Mouse (Mus musculus) intestine, postnatal 0 days (tissue): ENCODE measurements around the gene Faah. TPM values are rescaled to one million over a fixed set of nuclear protein-coding genes. Genes with fewer than 3 reads are reported as not detected.

Experiments
- ATAC-seq: fragments of 200-750 bp; cut with Nextera tagmentation; 2 replicates; pipeline ENCODE4 v1.8.0; 2017; ENCODE audit warnings: mild to moderate bottlenecking, moderate TSS enrichment, moderate library complexity
- H3K27ac ChIP-seq: fragments of 300-500 bp; sonication (generic); 2 replicates; pipeline ENCODE4 v1.5.1; 2014; ENCODE audit warnings: mild to moderate bottlenecking, low read depth, low read length, moderate library complexity
- H3K27me3 ChIP-seq: fragments of 300-500 bp; sonication (generic); replicated peaks from 2 replicates; pipeline ENCODE4 v1.6.1; 2014; ENCODE audit warnings: low read length, mixed read lengths; ENCODE audit not compliant: control insufficient read depth, insufficient read depth
- H3K36me3 ChIP-seq: fragments of 300-500 bp; sonication (generic); 2 replicates; pipeline ENCODE4 v1.6.1; 2014; ENCODE audit warnings: mild to moderate bottlenecking, moderate library complexity; ENCODE audit not compliant: control insufficient read depth, insufficient read depth
- H3K4me1 ChIP-seq: fragments of 300-500 bp; sonication (generic); replicated peaks from 2 replicates; pipeline ENCODE4 v1.6.1; 2014; ENCODE audit warnings: antibody characterized with exemption, low read length, mixed read lengths; ENCODE audit not compliant: control insufficient read depth, insufficient read depth
- H3K4me2 ChIP-seq: fragments of 300-500 bp; sonication (generic); replicated peaks from 2 replicates; pipeline ENCODE4 v1.6.1; 2014; ENCODE audit warnings: low read depth, mild to moderate bottlenecking, moderate library complexity
- H3K4me3 ChIP-seq: fragments of 300-500 bp; sonication (generic); 2 replicates; pipeline ENCODE4 v1.5.1; 2014; ENCODE audit warnings: low read depth, low read length
- H3K9ac ChIP-seq: fragments of 300-500 bp; sonication (generic); 2 replicates; pipeline ENCODE4 v1.6.1; 2014; ENCODE audit warnings: mild to moderate bottlenecking, low read depth, low read length
- H3K9me3 ChIP-seq: fragments of 300-500 bp; sonication (generic); 2 replicates; pipeline ENCODE4 v1.6.1; 2016; ENCODE audit warnings: mixed run types; ENCODE audit not compliant: control insufficient read depth
- CTCF ChIP-seq: sonication (generic); IDR thresholded peaks from 2 replicates; pipeline ENCODE4 v1.5.1; 2016; ENCODE audit warnings: low read depth, mild to moderate bottlenecking, control low read depth, antibody characterized with exemption, moderate library complexity
- WGBS: fragments of 180-500 bp; shearing (Covaris S2); extraction: QIAGEN DNeasy Blood & Tissue Kit; methylation state at CpG from one replicate; pipeline ENCODE4 v1.1.7; 2014; 5-methylcytosine and 5-hydroxymethylcytosine counted together
- polyA plus RNA-seq: library from polyadenylated mRNA; unstranded; fragments of >200 nt; fragmentation: Nextera tagmentation; extraction: Ambion mirVana; gene quantifications from 2 replicates; pipeline ENCODE4 v1.2.1, GENCODE M21; 2015

Gene Faah
- polyA plus RNA-seq = 105 and 125 TPM in 2 replicates

- Histone ChIP-seq H3K9ac (peak within 1 kb of the TSS; percentile 79), H3K4me1 (no peaks in the 10 kb centered on the region; the same call in 1 of the 2 replicates), H3K4me2 (peak within 1 kb of the TSS; percentile 91), H3K9me3 (no peaks in the 10 kb centered on the region), H3K27me3 (peaks cover 2% of the 10 kb centered on the region; the same call in 1 of the 2 replicates), H3K4me3 (peak within 1 kb of the TSS; percentile 76), H3K27ac (peak within 1 kb of the TSS; percentile 98), H3K36me3 (no peaks in the 10 kb centered on the region; the same call in 1 of the 2 replicates)
- no peak for TF ChIP-seq CTCF
- ATAC-seq = peak; percentile 57
- 4% methylated on average over 18 of the region's 18 CpGs for WGBS
These were observed at the start of gene Faah for GRCm38 (mm10) chr4:116017902-116018746. Gene Faah (minus strand): TSS chr4:116017926.

GRCm38 (mm10) chr4:116063855-116064254 lies 46.1 kb upstream of the Faah start:
- Histone ChIP-seq H3K4me1 (no peaks in the 10 kb centered on the region), H3K27ac (no peak overlapping the region), H3K9me3 (no peaks in the 10 kb centered on the region), H3K36me3 (peaks cover 16% of the 10 kb centered on the region), H3K4me2 (no peak overlapping the region), H3K4me3 (no peak overlapping the region), H3K9ac (no peak overlapping the region), H3K27me3 (no peaks in the 10 kb centered on the region)
- TF ChIP-seq CTCF = no peak
- 44% methylated on average over 1 of the region's 1 CpGs for WGBS
- ATAC-seq = no peak

GRCm38 (mm10) chr4:116059012-116059726 lies 41.4 kb upstream of the Faah start:
- no peaks in the 10 kb centered on the region for H3K36me3 ChIP-seq
- H3K4me3 ChIP-seq = no peak overlapping the region
- no peak for ATAC-seq
- no peak for TF ChIP-seq CTCF
- no peak overlapping the region for H3K27ac ChIP-seq
- no peak overlapping the region for H3K4me2 ChIP-seq
- H3K27me3 ChIP-seq = no peaks in the 10 kb centered on the region
- H3K9me3 ChIP-seq = no peaks in the 10 kb centered on the region
- 76% methylated on average over 5 of the region's 5 CpGs for WGBS
- no peaks in the 10 kb centered on the region for H3K4me1 ChIP-seq
- H3K9ac ChIP-seq = no peak overlapping the region

GRCm38 (mm10) chr4:116057559-116057958 lies 39.8 kb upstream of the Faah start:
- 4% methylated on average over 1 of the region's 1 CpGs for WGBS
- Histone ChIP-seq H3K4me3 (no peak overlapping the region), H3K9ac (no peak overlapping the region), H3K4me1 (no peaks in the 10 kb centered on the region), H3K36me3 (no peaks in the 10 kb centered on the region), H3K27ac (no peak overlapping the region), H3K27me3 (no peaks in the 10 kb centered on the region), H3K9me3 (no peaks in the 10 kb centered on the region), H3K4me2 (no peak overlapping the region)
- peak; percentile 23; the same call in 1 of the 2 replicates for TF ChIP-seq CTCF
- ATAC-seq = no peak

GRCm38 (mm10) chr4:116053399-116053961 lies 35.8 kb upstream of the Faah start, which contains the start of gene Nsun4:
Gene Nsun4 (minus strand): TSS chr4:116053876.
- no peak for TF ChIP-seq CTCF

More at GRCm38 (mm10) chr4:116053399-116053961, 35.8 kb upstream of the Faah start, which contains the start of gene Nsun4:
- Histone ChIP-seq H3K27me3 (no peaks in the 10 kb centered on the region), H3K4me1 (no peaks in the 10 kb centered on the region), H3K9me3 (no peaks in the 10 kb centered on the region), H3K27ac (peak within 1 kb of the TSS; percentile 92), H3K36me3 (no peaks in the 10 kb centered on the region), H3K9ac (peak within 1 kb of the TSS; percentile 52), H3K4me2 (peak within 1 kb of the TSS; percentile 85), H3K4me3 (peak within 1 kb of the TSS; percentile 61)
- ATAC-seq = peak; percentile 90
- WGBS = under 1% methylated on average over 35 of the region's 35 CpGs
